Mouse (Mus musculus) liver, postnatal 0 days (tissue): ENCODE data around the gene Kcnn3.

Experiments
- CTCF ChIP-seq: sonication (generic); IDR thresholded peaks from 2 replicates; pipeline ENCODE4 v1.5.1; 2016; ENCODE audit warnings: antibody characterized with exemption, low read depth
- EP300 ChIP-seq: IDR thresholded peaks from 2 replicates; pipeline ENCODE4 v1.6.1; 2016; ENCODE audit warnings: antibody characterized with exemption, low read depth, mild to moderate bottlenecking

GRCm38 (mm10) chr3:89484766-89485524 lies 35.0 kb upstream of the Kcnn3 start:
- TF ChIP-seq CTCF (peak; percentile 98), EP300 (no peak)
